In genomic region chr4:136423224-136423623, GRCm38 (mm10) we compare ENCODE assay signal across 9 mouse cellular contexts. TPM values are rescaled to one million over a fixed set of nuclear protein-coding genes. Genes with fewer than 3 reads are reported as not detected.
DNase-seq lines count a peak whose midpoint lies in the region; ATAC-seq and TF ChIP-seq lines count a peak whose summit lies in the region.
"Had no signal": no experiment of that assay in that cellular context is flagged by ENCODE, and none has a peak within 500 bp of the region (broad histone marks: within the 10 kb centered on the region; RNA-seq: fewer than 3 reads in every experiment).

Htr1d (plus strand) TSS chr4:136423524.

- peak within 1 kb of the TSS; percentile 95 for H3K4me2 ChIP-seq in heart, embryonic 13.5 days
- peak within 1 kb of the TSS; percentile 88 for H3K4me2 ChIP-seq in hindbrain, embryonic 12.5 days (replicated peaks)

- H3K4me3 ChIP-seq in heart, embryonic 13.5 days = peak within 1 kb of the TSS; percentile 59
- peak within 1 kb of the TSS; percentile 64 to 82 for H3K4me3 ChIP-seq in ES-E14 (ENCODE audit: insufficient read depth in 1 of 2, low read depth in 1 of 2, low read length in 2 of 2, poor library complexity in 1 of 2, severe bottlenecking in 1 of 2)
- H3K4me3 ChIP-seq in hindbrain, embryonic 12.5 days = peak within 1 kb of the TSS; percentile 47
- H3K4me3 ChIP-seq in midbrain, embryonic 10.5 days = peak within 1 kb of the TSS; percentile 63

- H3K27me3 ChIP-seq in heart, embryonic 13.5 days (replicated peaks) = peaks cover 87% of the 10 kb centered on the region
- H3K27me3 ChIP-seq in hindbrain, embryonic 12.5 days = peaks cover 65% of the 10 kb centered on the region
- H3K27me3 ChIP-seq in midbrain, embryonic 10.5 days (ENCODE audit: low read depth, poor library complexity, severe bottlenecking) = peaks cover 95% of the 10 kb centered on the region

- intact Hi-C loops in heart, postnatal 36 days (cut with DNase I) = no loop called here
- intact Hi-C loops in gastrocnemius, postnatal 14 days (cut with DNase I; ENCODE audit: low total_unique reads) = no loop called here

- no peaks in the 10 kb centered on the region for H3K9me3 ChIP-seq in heart, embryonic 13.5 days
- H3K9me3 ChIP-seq in ES-E14 (ENCODE audit: control insufficient read depth, insufficient read depth, low read depth, low read length) = no peaks in the 10 kb centered on the region
- no peaks in the 10 kb centered on the region for H3K9me3 ChIP-seq in hindbrain, embryonic 12.5 days (replicated peaks)
- no peaks in the 10 kb centered on the region for H3K9me3 ChIP-seq in midbrain, embryonic 10.5 days (replicated peaks)

- peaks cover 17% of the 10 kb centered on the region for H3K4me1 ChIP-seq in heart, embryonic 13.5 days
- peaks cover 0 to 4% of the 10 kb centered on the region in 2 experiments; a peak in 2 of 4 replicates for H3K4me1 ChIP-seq in ES-E14 (ENCODE audit: control insufficient read depth in 2 of 2, insufficient read depth in 2 of 2, low read length in 2 of 2, poor library complexity in 1 of 2)
- peaks cover 20% of the 10 kb centered on the region for H3K4me1 ChIP-seq in hindbrain, embryonic 12.5 days
- peaks cover 32% of the 10 kb centered on the region for H3K4me1 ChIP-seq in midbrain, embryonic 10.5 days

- H3K27ac ChIP-seq in heart, embryonic 13.5 days (replicated peaks) = no peak within 1 kb of the TSS
- no peak within 1 kb of the TSS for H3K27ac ChIP-seq in ES-E14 (ENCODE audit: insufficient read depth, low read depth, low read length, poor library complexity, severe bottlenecking)
- H3K27ac ChIP-seq in hindbrain, embryonic 12.5 days = no peak within 1 kb of the TSS
- H3K27ac ChIP-seq in midbrain, embryonic 10.5 days (replicated peaks) = peak within 1 kb of the TSS; percentile 71; the same call in 1 of the 2 replicates

- DNase-seq in heart, postnatal 36 days = no peak
- DNase-seq in ES-E14 (ENCODE audit: low read depth, low spot score) = no peak
- no peak for DNase-seq in midbrain, embryonic 10.5 days (ENCODE audit: low spot score)
- DNase-seq in ovary, adult 18-20 months (ENCODE audit: low spot score) = no peak
- no peak for DNase-seq in gastrocnemius, postnatal 14 days
- no peak for DNase-seq in thymus, postnatal 25 days

- no peak for ATAC-seq in heart, embryonic 13.5 days (ENCODE audit: extremely low read depth, insufficient number of reproducible peaks, low FRiP score, low TSS enrichment)
- no peak for ATAC-seq in hindbrain, embryonic 12.5 days (ENCODE audit: low FRiP score)

- in situ Hi-C loops in ES-E14 (cut with MboI; ENCODE audit: low sequenced_read_pairs in 2 of 2, unreplicated experiment in 2 of 2) = no loop called here

- 68% methylated on average over 9 of the region's 9 CpGs for WGBS in heart, embryonic 13.5 days
- 82% methylated on average over 9 of the region's 9 CpGs for WGBS in hindbrain, embryonic 12.5 days
- WGBS in midbrain, embryonic 10.5 days = 78% methylated on average over 9 of the region's 9 CpGs

- no peaks in the 10 kb centered on the region for H3K36me3 ChIP-seq in heart, embryonic 13.5 days
- H3K36me3 ChIP-seq in ES-E14 (ENCODE audit: control insufficient read depth, insufficient read depth, low read length, poor library complexity, severe bottlenecking) = no peaks in the 10 kb centered on the region
- H3K36me3 ChIP-seq in hindbrain, embryonic 12.5 days = no peaks in the 10 kb centered on the region
- no peaks in the 10 kb centered on the region for H3K36me3 ChIP-seq in midbrain, embryonic 10.5 days

- peak within 1 kb of the TSS; percentile 77 for H3K9ac ChIP-seq in heart, embryonic 13.5 days
- peak within 1 kb of the TSS; percentile 62; the same call in 1 of the 2 replicates for H3K9ac ChIP-seq in ES-E14 (ENCODE audit: insufficient read depth, low read depth, low read length, poor library complexity, severe bottlenecking)
- H3K9ac ChIP-seq in hindbrain, embryonic 12.5 days = peak within 1 kb of the TSS; percentile 64

TF ChIP-seq in ES-E14, 5 proteins besides CTCF, POLR2A, EP300 and RAD21:
- no peak for TF ChIP-seq HCFC1 (IDR thresholded peaks at IDR 0.05; ENCODE audit: borderline replicate concordance, insufficient read depth, low read length)
- TF ChIP-seq CHD2 (IDR thresholded peaks at IDR 0.05; ENCODE audit: low read depth, low read length) = no peak
- no peak for TF ChIP-seq MAFK (IDR thresholded peaks at IDR 0.05; ENCODE audit: insufficient read depth, low read depth, low read length)
- no peak for TF ChIP-seq ZNF384 (IDR thresholded peaks at IDR 0.05; ENCODE audit: low read depth, low read length)
- TF ChIP-seq ZC3H11A (IDR thresholded peaks at IDR 0.05; ENCODE audit: borderline replicate concordance, low read depth, low read length) = no peak

RNA-seq across cellular contexts. Expression of gene Htr1d, which starts in this region (rescaled TPM):
- polyA plus RNA-seq in heart, embryonic 13.5 days (2015; fragmentation: Nextera tagmentation; extraction: Ambion mirVana) = 0.16 TPM in 1 of 2 replicates, not detected in the other
- not detected for total RNA-seq in heart, postnatal 36 days (2021)
- total RNA-seq in ES-E14 (2012; rRNA removed) = 0.32 and 1.5 TPM in 2 replicates
- polyA plus RNA-seq in hindbrain, embryonic 12.5 days (2016; fragmentation: Nextera tagmentation; extraction: Ambion mirVana) = 0.26 and 0.50 TPM in 2 replicates
- 0.23 and 0.39 TPM in 2 replicates for polyA plus RNA-seq in midbrain, embryonic 10.5 days (2016; fragmentation: Nextera tagmentation; extraction: Ambion mirVana)
- total RNA-seq in gastrocnemius, postnatal 14 days (2021) = not detected
- polyA plus RNA-seq: thymus, postnatal 0 days had no signal
